Mouse (Mus musculus) embryonic fibroblast, embryonic 13.5 days (primary cell): Measurements from ENCODE around the gene I0C0044D17Rik. TPM values are rescaled to one million over a fixed set of nuclear protein-coding genes. Genes with fewer than 3 reads are reported as not detected.
"Not testable (repeated sequence)": the region's sequence is repeated elsewhere in the genome, so short reads cannot be mapped to it uniquely, and the experiment has no call there.

Experiments used
- H3K27ac ChIP-seq: 2 replicates; pipeline ENCODE4 v1.5.1; 2012; ENCODE audit warnings: low read length, control low read depth, inconsistent platforms; ENCODE audit not compliant: insufficient read depth
- H3K4me1 ChIP-seq: 2 replicates; pipeline ENCODE4 v1.6.1; 2011; ENCODE audit warnings: low read length; ENCODE audit not compliant: control insufficient read depth, insufficient read depth
- H3K4me3 ChIP-seq: 2 replicates; pipeline ENCODE4 v1.5.1; 2011; ENCODE audit warnings: mild to moderate bottlenecking, control low read depth, low read length; ENCODE audit not compliant: insufficient read depth
- CTCF ChIP-seq: IDR thresholded peaks from 2 replicates; pipeline ENCODE4 v1.5.1; 2011; ENCODE audit warnings: mild to moderate bottlenecking, control low read depth, low read length, moderate library complexity, borderline replicate concordance; ENCODE audit not compliant: insufficient read depth
- POLR2A ChIP-seq: IDR thresholded peaks from 2 replicates; pipeline ENCODE4 v1.6.1; 2011; ENCODE audit warnings: low read depth, mild to moderate bottlenecking, control low read depth, low read length, moderate library complexity
- polyA plus RNA-seq: library from polyadenylated mRNA; stranded (reverse); fragments of >200 nt; gene quantifications from 2 replicates; pipeline ENCODE4 v1.2.4, GENCODE M21; 2011; ENCODE audit warnings: low read depth; ENCODE audit not compliant: missing spikeins, insufficient read length

Gene I0C0044D17Rik
- not detected in 2 replicates for polyA plus RNA-seq

DNA sequence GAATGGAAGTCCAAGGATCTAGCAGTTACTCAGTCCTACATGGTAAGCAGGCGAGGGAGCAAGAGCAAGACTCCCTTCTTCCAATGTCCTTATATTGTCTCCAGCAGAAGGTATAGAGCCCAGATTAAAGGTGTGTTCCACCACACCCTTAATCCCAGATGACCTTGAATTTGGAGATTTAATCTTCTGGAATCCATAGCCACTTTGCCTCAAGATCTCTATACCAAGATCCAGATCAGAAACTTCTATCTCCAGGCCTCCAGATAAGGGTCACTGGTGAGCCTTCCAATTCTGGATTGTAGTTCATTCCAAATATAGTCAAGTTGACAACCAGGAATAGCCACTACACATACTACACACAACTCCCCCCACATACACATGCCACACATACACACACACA lies at the start of gene I0C0044D17Rik:
I0C0044D17Rik (minus strand) TSS at position 101 of the 400 bp plus-strand sequence.
- H3K4me3 ChIP-seq, H3K4me1 ChIP-seq, H3K27ac ChIP-seq: not testable (repeated sequence)

DNA sequence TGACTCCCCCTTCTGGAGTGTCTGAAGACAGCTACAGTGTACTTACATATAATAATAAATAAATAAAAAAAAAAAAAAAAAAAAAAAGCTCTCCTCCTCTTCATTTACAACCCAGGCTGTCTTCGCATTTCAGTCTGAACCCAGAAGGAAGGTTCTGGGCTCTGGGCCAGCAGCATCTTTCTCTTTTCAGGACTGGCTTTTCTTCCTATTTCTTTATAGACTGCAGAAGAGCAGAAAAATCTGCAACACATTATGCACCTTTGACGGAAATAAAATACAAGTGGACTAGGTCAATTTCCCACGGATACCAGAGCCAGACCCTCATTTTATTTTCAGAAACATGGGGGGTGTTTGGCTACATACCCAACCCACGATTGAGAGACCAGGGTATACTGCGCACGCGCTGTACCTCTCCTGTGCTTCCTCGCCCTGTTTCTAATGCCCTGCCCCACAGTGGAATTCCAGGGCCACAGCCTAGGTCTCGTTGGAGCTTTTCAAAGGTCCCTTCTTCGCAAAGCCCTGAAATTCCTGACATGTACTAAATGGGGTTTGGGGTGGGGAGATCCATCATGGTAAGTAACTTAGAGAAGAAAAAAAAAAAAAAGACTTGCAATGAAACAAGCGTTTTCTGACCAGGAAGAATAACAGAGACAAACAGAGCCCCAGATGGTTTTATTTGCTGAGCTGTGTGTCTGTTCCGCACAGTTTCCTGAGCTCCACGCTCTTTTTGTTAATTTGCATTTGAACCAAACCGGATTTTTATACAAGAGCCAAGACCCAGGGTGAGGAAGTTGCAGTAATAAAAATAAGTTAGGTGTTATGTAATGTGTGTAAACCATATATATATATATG lies 42.0 kb upstream of the I0C0044D17Rik start:
- no peak overlapping the region for H3K4me3 ChIP-seq
- TF ChIP-seq POLR2A (no peak), CTCF (no peak)
- no peak overlapping the region for H3K27ac ChIP-seq
- H3K4me1 ChIP-seq: no peaks in the 10 kb centered on the region

DNA sequence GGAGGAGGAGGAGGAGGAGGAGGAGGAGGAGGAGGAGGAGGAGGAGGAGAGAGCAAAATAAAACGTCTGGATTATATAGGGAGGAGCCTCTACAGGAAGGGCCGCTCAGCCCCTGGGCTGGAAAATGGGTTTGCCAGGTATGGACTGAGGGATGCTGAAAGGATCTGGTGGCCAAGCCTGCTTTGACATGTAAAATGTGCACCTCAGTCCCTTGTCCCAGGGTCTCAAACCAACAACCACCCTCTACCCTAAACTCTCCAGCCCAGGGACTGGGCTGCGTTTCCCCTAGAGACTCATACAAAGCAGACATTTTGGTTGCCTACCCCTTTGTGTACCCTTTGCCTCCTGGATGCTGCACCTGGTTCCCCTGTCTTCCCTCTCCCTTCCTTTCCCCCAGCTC lies 40.9 kb upstream of the I0C0044D17Rik start:
- Histone ChIP-seq H3K4me1 (no peaks in the 10 kb centered on the region), H3K27ac (no peak overlapping the region), H3K4me3 (no peak overlapping the region)
- TF ChIP-seq CTCF (no peak), POLR2A (no peak)

DNA sequence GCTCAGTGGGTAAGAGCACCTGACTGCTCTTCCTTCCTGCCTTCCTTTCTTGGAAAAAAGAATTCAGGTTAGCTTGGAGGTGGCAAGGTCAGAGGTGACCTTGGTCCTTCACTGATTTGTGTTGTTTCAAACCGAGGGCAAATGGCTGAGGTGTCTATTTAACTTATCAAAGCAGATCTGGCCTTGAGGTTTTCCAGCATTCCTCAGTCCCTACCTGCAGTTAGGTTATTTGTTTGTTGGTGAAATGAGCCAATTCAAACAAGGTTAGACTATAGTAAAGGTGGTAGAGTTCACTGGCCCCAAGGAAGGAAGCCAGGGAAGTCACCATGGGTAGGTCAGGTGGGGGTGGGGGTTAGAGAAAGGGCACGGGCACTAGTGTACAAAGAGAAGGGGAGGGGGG lies 40.5 kb upstream of the I0C0044D17Rik start:
- Histone ChIP-seq H3K27ac (no peak overlapping the region), H3K4me1 (no peaks in the 10 kb centered on the region), H3K4me3 (no peak overlapping the region)
- no peak for TF ChIP-seq CTCF
- TF ChIP-seq POLR2A: no peak

DNA sequence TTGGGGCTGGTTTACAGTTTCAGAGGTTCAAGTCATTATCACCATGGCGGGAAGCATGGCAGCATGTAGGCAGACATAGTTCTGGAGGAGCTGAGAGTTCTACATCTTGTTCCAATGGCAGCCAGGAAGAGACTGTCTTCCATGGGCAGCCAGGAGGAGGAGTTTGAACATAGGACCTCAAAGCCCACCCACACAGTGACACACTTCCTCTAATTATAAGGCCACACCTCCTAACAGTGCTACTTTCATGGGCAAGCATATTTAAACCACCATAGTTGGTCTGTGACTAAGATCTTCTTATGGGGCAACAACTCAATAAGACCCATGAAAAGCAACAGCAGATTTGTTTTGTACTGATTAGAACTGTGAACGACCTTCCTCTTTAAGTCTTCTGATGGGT lies 39.8 kb upstream of the I0C0044D17Rik start:
- TF ChIP-seq CTCF (no peak), POLR2A (no peak)
- H3K27ac ChIP-seq: no peak overlapping the region
- H3K4me1 ChIP-seq: peaks cover 2% of the 10 kb centered on the region; the same call in 1 of the 2 replicates
- H3K4me3 ChIP-seq: no peak overlapping the region

DNA sequence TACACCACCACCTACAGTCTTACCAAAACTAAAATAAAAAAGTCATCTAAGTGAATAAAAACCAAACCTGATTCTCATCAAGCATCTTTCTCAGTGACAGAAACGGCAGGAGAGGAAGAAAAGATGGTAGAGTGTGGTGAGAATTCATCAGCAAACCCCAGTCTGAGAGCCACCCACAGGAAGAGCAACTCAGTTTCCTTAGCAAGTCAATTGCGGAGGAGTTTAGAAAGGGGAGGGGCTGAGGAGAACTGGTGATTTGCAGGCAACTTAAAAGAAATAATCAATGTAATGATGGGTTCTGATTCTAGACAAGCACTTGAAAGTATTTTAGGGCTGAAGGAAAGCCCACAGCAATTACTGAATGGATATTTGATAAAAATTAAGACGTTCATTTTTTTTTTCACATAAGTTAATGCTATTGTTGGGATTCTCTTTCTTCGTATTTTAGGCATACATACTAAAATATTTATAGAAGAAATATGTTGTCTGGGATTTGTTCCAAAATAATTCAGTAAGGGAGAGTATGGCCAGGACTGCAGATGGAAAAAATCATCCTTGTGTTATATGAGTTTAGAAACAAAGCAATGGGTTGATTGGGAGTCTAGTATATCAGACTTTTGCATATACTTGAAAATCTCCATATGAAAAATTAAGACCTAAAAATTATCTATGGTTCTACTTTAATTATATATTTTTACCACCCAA lies 34.7 kb upstream of the I0C0044D17Rik start:
- Histone ChIP-seq H3K4me3 (no peak overlapping the region), H3K4me1 (peaks cover 6% of the 10 kb centered on the region; the same call in 1 of the 2 replicates), H3K27ac (peak overlapping the region; percentile 60)
- TF ChIP-seq CTCF: no peak
- no peak for TF ChIP-seq POLR2A

DNA sequence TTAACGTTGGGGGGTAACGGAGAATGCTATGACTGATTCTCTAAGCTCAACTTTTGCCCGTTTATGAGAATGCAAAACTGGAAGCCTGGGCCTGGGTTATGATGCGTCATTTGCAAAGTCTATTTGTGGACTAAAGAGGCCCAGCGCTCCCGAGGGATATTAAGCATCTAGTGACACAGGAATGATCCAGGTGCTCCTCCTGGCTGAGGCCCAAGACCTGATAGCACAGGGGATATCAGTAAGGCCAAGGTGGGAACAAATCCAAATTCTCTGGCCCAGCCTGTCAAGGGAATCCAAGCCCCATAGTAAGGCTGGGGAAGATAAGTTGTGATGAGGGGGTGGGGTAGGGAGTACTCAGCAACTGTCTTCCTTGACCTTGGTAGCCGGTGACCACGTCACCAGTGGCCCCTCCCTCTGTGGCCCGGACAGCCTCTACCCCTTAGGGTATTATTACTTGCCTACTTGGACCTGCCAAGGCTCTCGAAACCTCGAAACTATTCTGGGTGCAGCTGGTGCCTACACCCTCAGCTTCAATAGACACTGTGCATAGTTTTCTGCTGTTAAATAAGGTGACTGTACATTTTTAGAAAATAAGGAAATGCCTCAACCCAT lies 33.5 kb upstream of the I0C0044D17Rik start:
- TF ChIP-seq POLR2A: no peak
- no peak for TF ChIP-seq CTCF
- Histone ChIP-seq H3K4me3 (no peak overlapping the region), H3K4me1 (peaks cover 6% of the 10 kb centered on the region; the same call in 1 of the 2 replicates), H3K27ac (peak overlapping the region; percentile 60)

DNA sequence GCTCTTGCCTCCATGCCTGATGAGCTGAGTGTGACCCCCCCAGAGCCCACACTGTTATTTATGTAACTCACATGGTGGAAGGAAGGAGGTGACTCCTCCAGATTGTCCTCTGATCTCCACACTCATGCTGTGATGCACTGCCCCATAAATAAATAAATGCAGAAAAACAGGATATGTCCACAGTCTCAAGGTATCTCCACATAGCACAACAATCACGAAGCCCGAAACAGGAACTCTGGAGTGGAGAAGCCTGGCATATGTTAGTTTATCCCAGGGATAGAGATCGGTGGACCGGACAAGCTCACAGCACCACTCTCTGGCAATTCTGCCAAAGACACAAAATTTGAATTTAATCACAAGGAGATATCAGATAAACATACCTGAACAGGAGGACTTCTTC lies 30.3 kb upstream of the I0C0044D17Rik start:
- H3K27ac ChIP-seq: no peak overlapping the region
- H3K4me3 ChIP-seq: no peak overlapping the region
- TF ChIP-seq CTCF: no peak
- no peak for TF ChIP-seq POLR2A
- peaks cover 6% of the 10 kb centered on the region; the same call in 1 of the 2 replicates for H3K4me1 ChIP-seq

DNA sequence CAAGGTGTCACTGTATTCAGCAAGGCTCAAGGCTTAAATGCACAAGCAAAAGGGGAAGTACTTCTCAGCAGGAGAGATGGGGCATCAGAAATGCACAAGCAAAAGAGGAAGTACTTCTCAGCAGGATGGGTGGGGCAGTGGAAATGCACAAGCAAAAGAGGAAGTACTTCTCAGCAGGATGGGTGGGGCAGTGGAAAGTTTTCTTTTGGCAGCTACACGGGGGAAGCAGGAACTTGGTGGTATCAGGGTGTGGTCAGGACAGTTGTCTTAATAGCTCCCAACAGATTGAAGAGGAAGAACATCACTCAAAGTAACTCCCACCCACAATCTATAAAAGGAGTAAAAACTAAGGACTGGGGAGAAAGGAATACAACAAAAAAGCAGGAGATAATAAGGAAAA lies 26.8 kb upstream of the I0C0044D17Rik start:
- not testable (repeated sequence) for H3K4me3 ChIP-seq, H3K4me1 ChIP-seq, H3K27ac ChIP-seq

DNA sequence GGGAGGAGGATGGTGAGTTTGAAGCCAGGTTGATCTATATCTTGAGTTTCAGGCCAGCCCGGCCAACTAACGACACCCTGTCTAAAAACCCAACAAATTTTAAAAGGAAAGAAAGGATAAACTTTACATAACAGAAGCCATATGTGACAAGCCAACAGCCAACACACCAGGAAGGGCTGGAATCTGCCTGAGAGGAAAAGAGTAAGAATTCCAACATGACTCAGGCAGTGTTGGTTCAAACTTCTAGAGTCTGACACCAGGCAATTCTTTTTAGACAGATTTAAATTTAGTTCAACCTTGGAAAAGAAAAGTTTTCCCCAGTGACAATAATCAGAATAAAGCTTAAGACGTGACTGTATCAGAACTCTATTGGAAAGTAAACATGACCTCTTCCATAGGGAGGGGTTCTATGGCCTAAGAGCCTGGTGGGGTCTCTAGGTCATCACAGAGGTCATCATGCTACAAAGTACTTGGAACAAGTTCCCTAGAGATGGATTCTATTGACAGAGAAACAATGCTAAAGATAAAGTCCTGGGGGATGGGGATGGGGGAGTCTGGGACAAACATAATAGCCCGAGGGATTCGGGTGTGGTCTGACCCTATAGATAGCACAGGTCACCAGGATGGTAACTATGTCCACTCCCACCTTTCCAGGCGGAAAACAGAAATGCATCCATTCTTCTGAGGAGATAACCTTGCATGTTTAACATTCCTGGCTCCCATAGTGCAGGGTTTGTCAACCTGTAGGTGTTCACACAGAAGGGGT lies 23.7 kb upstream of the I0C0044D17Rik start:
- Histone ChIP-seq H3K27ac (peak overlapping the region; percentile 87), H3K4me1 (peaks cover 8% of the 10 kb centered on the region; the same call in 1 of the 2 replicates), H3K4me3 (no peak overlapping the region)
- no peak for TF ChIP-seq POLR2A
